Mouse (Mus musculus) embryonic facial prominence, embryonic 15.5 days (tissue): ENCODE measurements around the gene Traf3ip2. TPM values are rescaled to one million over a fixed set of nuclear protein-coding genes. Genes with fewer than 3 reads are reported as not detected.

Source experiments
- ATAC-seq: fragments of 200-750 bp; cut with Nextera tagmentation; 2 replicates; pipeline ENCODE4 v1.8.0; 2017; ENCODE audit warnings: low read depth, moderate TSS enrichment; ENCODE audit not compliant: insufficient number of reproducible peaks, low FRiP score, low TSS enrichment
- H3K27ac ChIP-seq: fragments of 300-500 bp; sonication (generic); replicated peaks from 2 replicates; pipeline ENCODE4 v1.5.1; 2015; ENCODE audit warnings: mild to moderate bottlenecking, inconsistent platforms
- H3K27me3 ChIP-seq: fragments of 300-500 bp; sonication (generic); 2 replicates; pipeline ENCODE4 v1.6.1; 2015; ENCODE audit warnings: inconsistent platforms
- H3K36me3 ChIP-seq: fragments of 300-500 bp; sonication (generic); 2 replicates; pipeline ENCODE4 v1.6.1; 2015; ENCODE audit warnings: mild to moderate bottlenecking, inconsistent platforms
- H3K4me1 ChIP-seq: fragments of 300-500 bp; sonication (generic); 2 replicates; pipeline ENCODE4 v1.6.1; 2015; ENCODE audit warnings: inconsistent platforms
- H3K4me2 ChIP-seq: fragments of 300-500 bp; sonication (generic); replicated peaks from 2 replicates; pipeline ENCODE4 v1.6.1; 2015; ENCODE audit warnings: mild to moderate bottlenecking, inconsistent platforms
- H3K4me3 ChIP-seq: fragments of 300-500 bp; sonication (generic); replicated peaks from 2 replicates; pipeline ENCODE4 v1.5.1; 2015; ENCODE audit warnings: mild to moderate bottlenecking, inconsistent platforms
- H3K9ac ChIP-seq: fragments of 300-500 bp; sonication (generic); 2 replicates; pipeline ENCODE4 v1.6.1; 2015; ENCODE audit warnings: inconsistent platforms
- H3K9me3 ChIP-seq: fragments of 300-500 bp; sonication (generic); replicated peaks from 2 replicates; pipeline ENCODE4 v1.6.1; 2016; ENCODE audit warnings: inconsistent platforms
- WGBS: fragments of 180-500 bp; shearing (Covaris S2); methylation state at CpG from one replicate; pipeline ENCODE4 v1.1.7; 2015; 5-methylcytosine and 5-hydroxymethylcytosine counted together
- polyA plus RNA-seq: library from polyadenylated mRNA; unstranded; fragments of >200 nt; fragmentation: Nextera tagmentation; extraction: Ambion mirVana; gene quantifications from 2 replicates; pipeline ENCODE4 v1.2.1, GENCODE M21; 2015

Gene Traf3ip2
- polyA plus RNA-seq, 1 experiment from 2014 or later, result 22.2 TPM

- no peak overlapping the region for H3K9ac ChIP-seq
- H3K27me3 ChIP-seq, result no peaks in the 10 kb centered on the region
- H3K27ac ChIP-seq, result 0 out of 2 replicates have a peak overlapping the region, but pooled peaks have one; percentile 0
- no peak overlapping the region for H3K4me2 ChIP-seq
- H3K4me1 ChIP-seq, result peaks cover 15% of the 10 kb centered on the region
- no peaks in the 10 kb centered on the region for H3K9me3 ChIP-seq
- ATAC-seq, result peak; percentile 72
- 21% methylated on average over 8 of the region's 8 CpGs for WGBS
- peaks cover 21% of the 10 kb centered on the region for H3K36me3 ChIP-seq
- H3K4me3 ChIP-seq, result no peak overlapping the region
Measured at GRCm38 (mm10) chr10:39654001-39654416, 41.3 kb downstream of the Traf3ip2 start.

GRCm38 (mm10) chr10:39658901-39659410, 46.2 kb downstream of the Traf3ip2 start:
- no peak overlapping the region for H3K4me3 ChIP-seq
- H3K27me3 ChIP-seq, result no peaks in the 10 kb centered on the region
- H3K4me2 ChIP-seq, result no peak overlapping the region; the same call in 1 of the 2 replicates
- H3K9ac ChIP-seq, result no peak overlapping the region
- no peaks in the 10 kb centered on the region for H3K36me3 ChIP-seq
- H3K4me1 ChIP-seq, result peaks cover 34% of the 10 kb centered on the region
- 20% methylated on average over 5 of the region's 5 CpGs for WGBS
- H3K9me3 ChIP-seq, result no peaks in the 10 kb centered on the region
- peak overlapping the region; percentile 86 for H3K27ac ChIP-seq
- no peak for ATAC-seq

GRCm38 (mm10) chr10:39659411-39660268, 46.9 kb downstream of the Traf3ip2 start:
- Histone ChIP-seq H3K36me3 (no peaks in the 10 kb centered on the region), H3K4me3 (no peak overlapping the region), H3K4me2 (no peak overlapping the region; the same call in 1 of the 2 replicates), H3K4me1 (peaks cover 27% of the 10 kb centered on the region), H3K27me3 (no peaks in the 10 kb centered on the region), H3K9ac (no peak overlapping the region), H3K9me3 (no peaks in the 10 kb centered on the region), H3K27ac (peak overlapping the region; percentile 86)
- WGBS, result 8% methylated on average over 11 of the region's 11 CpGs
- ATAC-seq, result peak; percentile 87

- 34% methylated on average over 3 of the region's 3 CpGs for WGBS
- no peak overlapping the region for H3K4me2 ChIP-seq
- no peaks in the 10 kb centered on the region for H3K36me3 ChIP-seq
- peaks cover 32% of the 10 kb centered on the region for H3K4me1 ChIP-seq
- H3K27ac ChIP-seq, result peak overlapping the region; percentile 86
- no peak overlapping the region for H3K9ac ChIP-seq
- no peak overlapping the region for H3K4me3 ChIP-seq
- no peak for ATAC-seq
- no peaks in the 10 kb centered on the region for H3K9me3 ChIP-seq
- no peaks in the 10 kb centered on the region for H3K27me3 ChIP-seq
Measured at GRCm38 (mm10) chr10:39660269-39660655, 47.5 kb downstream of the Traf3ip2 start.

- Histone ChIP-seq H3K4me3 (no peak overlapping the region), H3K27ac (peak overlapping the region; percentile 86), H3K4me1 (peaks cover 32% of the 10 kb centered on the region), H3K4me2 (no peak overlapping the region), H3K9ac (no peak overlapping the region), H3K36me3 (no peaks in the 10 kb centered on the region), H3K9me3 (no peaks in the 10 kb centered on the region), H3K27me3 (no peaks in the 10 kb centered on the region)
- ATAC-seq, result no peak
- WGBS, result 48% methylated on average over 5 of the region's 5 CpGs
Measured at GRCm38 (mm10) chr10:39660698-39661097, 48.0 kb downstream of the Traf3ip2 start.

GRCm38 (mm10) chr10:39665071-39665502, 52.4 kb downstream of the Traf3ip2 start:
- no peak overlapping the region for H3K9ac ChIP-seq
- WGBS, result 52% methylated on average over 4 of the region's 4 CpGs
- H3K4me3 ChIP-seq, result no peak overlapping the region
- H3K9me3 ChIP-seq, result no peaks in the 10 kb centered on the region
- ATAC-seq, result no peak
- no peak overlapping the region for H3K4me2 ChIP-seq
- no peak overlapping the region for H3K27ac ChIP-seq
- H3K27me3 ChIP-seq, result no peaks in the 10 kb centered on the region
- H3K4me1 ChIP-seq, result peaks cover 17% of the 10 kb centered on the region
- no peaks in the 10 kb centered on the region for H3K36me3 ChIP-seq

- Histone ChIP-seq H3K9ac (no peak overlapping the region), H3K36me3 (peaks cover 3% of the 10 kb centered on the region; the same call in 1 of the 2 replicates), H3K27ac (no peak overlapping the region; the same call in 1 of the 2 replicates), H3K4me3 (no peak overlapping the region), H3K27me3 (no peaks in the 10 kb centered on the region), H3K4me1 (peaks cover 7% of the 10 kb centered on the region), H3K4me2 (no peak overlapping the region), H3K9me3 (no peaks in the 10 kb centered on the region)
- ATAC-seq, result no peak
- 48% methylated on average over 3 of the region's 3 CpGs for whole genome bisulfite sequencing
Measured at GRCm38 (mm10) chr10:39666027-39666426, 53.3 kb downstream of the Traf3ip2 start.

GRCm38 (mm10) chr10:39671451-39671850, 58.7 kb downstream of the Traf3ip2 start:
- H3K27me3 ChIP-seq, result no peaks in the 10 kb centered on the region
- no peak overlapping the region for H3K4me3 ChIP-seq
- H3K9ac ChIP-seq, result no peak overlapping the region
- H3K9me3 ChIP-seq, result no peaks in the 10 kb centered on the region
- no peak for ATAC-seq
- no peak overlapping the region for H3K27ac ChIP-seq
- H3K36me3 ChIP-seq, result peaks cover 3% of the 10 kb centered on the region; the same call in 1 of the 2 replicates
- no peak overlapping the region for H3K4me2 ChIP-seq
- H3K4me1 ChIP-seq, result peaks cover 25% of the 10 kb centered on the region
- WGBS, result 65% methylated on average over 1 of the region's 1 CpGs

GRCm38 (mm10) chr10:39672547-39673051, 59.9 kb downstream of the Traf3ip2 start:
- WGBS, result 22% methylated on average over 4 of the region's 4 CpGs
- peak; percentile 51; the same call in 1 of the 2 replicates for ATAC-seq
- peaks cover 25% of the 10 kb centered on the region for H3K4me1 ChIP-seq
- no peak overlapping the region for H3K4me2 ChIP-seq
- H3K4me3 ChIP-seq, result no peak overlapping the region
- no peak overlapping the region for H3K27ac ChIP-seq
- no peaks in the 10 kb centered on the region for H3K9me3 ChIP-seq
- peaks cover 3% of the 10 kb centered on the region; the same call in 1 of the 2 replicates for H3K36me3 ChIP-seq
- H3K27me3 ChIP-seq, result no peaks in the 10 kb centered on the region
- no peak overlapping the region for H3K9ac ChIP-seq

- Histone ChIP-seq H3K9me3 (no peaks in the 10 kb centered on the region), H3K27ac (no peak overlapping the region), H3K4me2 (no peak overlapping the region), H3K9ac (no peak overlapping the region), H3K4me1 (peaks cover 25% of the 10 kb centered on the region), H3K27me3 (no peaks in the 10 kb centered on the region), H3K36me3 (peaks cover 3% of the 10 kb centered on the region; the same call in 1 of the 2 replicates), H3K4me3 (no peak overlapping the region)
- no peak for ATAC-seq
- WGBS, result 38% methylated on average over 3 of the region's 3 CpGs
Measured at GRCm38 (mm10) chr10:39674106-39674505, 61.4 kb downstream of the Traf3ip2 start.

- ATAC-seq, result no peak
- no peak overlapping the region for H3K4me3 ChIP-seq
- peaks cover 25% of the 10 kb centered on the region for H3K4me1 ChIP-seq
- H3K36me3 ChIP-seq, result peaks cover 3% of the 10 kb centered on the region; the same call in 1 of the 2 replicates
- WGBS, result 48% methylated on average over 3 of the region's 3 CpGs
- no peak overlapping the region for H3K9ac ChIP-seq
- H3K9me3 ChIP-seq, result no peaks in the 10 kb centered on the region
- peak overlapping the region; percentile 34; the same call in 1 of the 2 replicates for H3K27ac ChIP-seq
- H3K4me2 ChIP-seq, result no peak overlapping the region
- no peaks in the 10 kb centered on the region for H3K27me3 ChIP-seq
Measured at GRCm38 (mm10) chr10:39674766-39675165, 62.0 kb downstream of the Traf3ip2 start.
